Mouse (Mus musculus) MEL (cell line): ENCODE results near the gene Gm20388. TPM values are rescaled to one million over a fixed set of nuclear protein-coding genes. Genes with fewer than 3 reads are reported as not detected.

Source experiments
- DNase-seq: peaks from one replicate; pipeline ENCODE4 v3.0.0; 2011; ENCODE audit warnings: low read depth, low spot score
- H3K27ac ChIP-seq: 2 replicates; pipeline ENCODE4 v1.5.1; 2012; ENCODE audit warnings: low read depth, mild to moderate bottlenecking, control low read depth, low read length, moderate library complexity; ENCODE audit not compliant: control insufficient read depth
- H3K27me3 ChIP-seq, 2 experiments: fragments of 150-350 bp in 1 of 2; sonication (generic) in 1 of 2; 2 replicates each; pipeline ENCODE4 v1.6.1; 2012; ENCODE audit warnings: low read length in 2 of 2, mild to moderate bottlenecking in 2 of 2, improper control_type of control experiment in 1 of 2, moderate library complexity in 1 of 2; ENCODE audit not compliant: insufficient read depth in 2 of 2, control insufficient read depth in 1 of 2
- H3K36me3 ChIP-seq, 2 experiments: 2 replicates each; pipeline ENCODE4 v1.6.1; 2012 to 2014; ENCODE audit warnings: low read length in 2 of 2, improper control_type of control experiment in 1 of 2, inconsistent platforms in 1 of 2, mild to moderate bottlenecking in 1 of 2; ENCODE audit not compliant: insufficient read depth in 2 of 2, control insufficient read depth in 1 of 2
- H3K4me1 ChIP-seq, 2 experiments: fragments of 150-350 bp in 1 of 2; sonication (generic) in 1 of 2; 2 replicates each; pipeline ENCODE4 v1.6.1; 2012; ENCODE audit warnings: low read length in 2 of 2, improper control_type of control experiment in 1 of 2, mild to moderate bottlenecking in 1 of 2; ENCODE audit not compliant: insufficient read depth in 2 of 2, control insufficient read depth in 1 of 2
- H3K4me3 ChIP-seq, 2 experiments: fragments of 150-350 bp in 1 of 2; sonication (generic) in 1 of 2; 2 replicates each; pipeline ENCODE4 v1.5.1; 2012; ENCODE audit warnings: low read depth in 2 of 2, low read length in 2 of 2, mild to moderate bottlenecking in 2 of 2, moderate library complexity in 2 of 2, control low read depth in 1 of 2, improper control_type of control experiment in 1 of 2; ENCODE audit not compliant: control insufficient read depth in 1 of 2, insufficient read depth in 1 of 2
- H3K79me2 ChIP-seq: 2 replicates; pipeline ENCODE4 v1.6.1; 2012; ENCODE audit warnings: mild to moderate bottlenecking, low read length, moderate library complexity; ENCODE audit not compliant: control insufficient read depth, poor library complexity, insufficient read depth
- H3K9ac ChIP-seq: 2 replicates; pipeline ENCODE4 v1.6.1; 2012; ENCODE audit warnings: low read depth, mild to moderate bottlenecking, control low read depth, low read length, moderate library complexity; ENCODE audit not compliant: control insufficient read depth, poor library complexity, severe bottlenecking
- H3K9me3 ChIP-seq: fragments of 150-350 bp; sonication (generic); replicated peaks from 2 replicates; pipeline ENCODE4 v1.6.1; 2012; ENCODE audit warnings: mild to moderate bottlenecking, low read length, improper control_type of control experiment, moderate library complexity; ENCODE audit not compliant: insufficient read depth
- CHD2 ChIP-seq: IDR thresholded peaks from 2 replicates; pipeline ENCODE4 v1.6.1; 2011; ENCODE audit warnings: low read length, improper control_type of control experiment
- CTCF ChIP-seq, 3 experiments: IDR thresholded peaks in 2 of 3; conservative IDR thresholded peaks in 1 of 3; 2 replicates each; pipeline ENCODE4 v1.5.1; 2011 to 2012; ENCODE audit warnings: low read length in 3 of 3, low read depth in 2 of 3, mild to moderate bottlenecking in 2 of 3, improper control_type of control experiment in 1 of 3, inconsistent platforms in 1 of 3, mixed read lengths in 1 of 3, moderate library complexity in 1 of 3; ENCODE audit not compliant: control insufficient read depth in 1 of 3, insufficient read depth in 1 of 3, poor library complexity in 1 of 3, severe bottlenecking in 1 of 3
- E2F4 ChIP-seq: IDR thresholded peaks from 2 replicates; pipeline ENCODE4 v1.6.1; 2011; ENCODE audit warnings: low read depth, low read length, improper control_type of control experiment, borderline replicate concordance
- ELF1 ChIP-seq: IDR thresholded peaks from 2 replicates; pipeline ENCODE4 v1.6.1; 2014; ENCODE audit warnings: low read depth, mild to moderate bottlenecking, inconsistent platforms, low read length, improper control_type of control experiment, moderate library complexity
- GABPA ChIP-seq: IDR thresholded peaks from 2 replicates; pipeline ENCODE4 v1.6.1; 2012; ENCODE audit warnings: low read depth, mild to moderate bottlenecking, inconsistent platforms, low read length, improper control_type of control experiment, moderate library complexity
- GATA1 ChIP-seq: IDR thresholded peaks from 2 replicates; pipeline ENCODE4 v1.6.1; 2011; ENCODE audit warnings: low read depth, low read length, improper control_type of control experiment
- HCFC1 ChIP-seq: IDR thresholded peaks from 2 replicates; pipeline ENCODE4 v1.6.1; 2012; ENCODE audit warnings: low read depth, mild to moderate bottlenecking, inconsistent platforms, low read length, improper control_type of control experiment, moderate library complexity
- MAZ ChIP-seq: IDR thresholded peaks from 2 replicates; pipeline ENCODE4 v1.6.1; 2012; ENCODE audit warnings: low read depth, mild to moderate bottlenecking, inconsistent platforms, low read length, improper control_type of control experiment
- MEF2A ChIP-seq: IDR thresholded peaks from 2 replicates; pipeline ENCODE4 v1.6.1; 2014; ENCODE audit warnings: low read depth, mild to moderate bottlenecking, inconsistent platforms, low read length, improper control_type of control experiment; ENCODE audit not compliant: poor library complexity, insufficient replicate concordance, severe bottlenecking; ENCODE audit errors: extremely low read depth
- MYB ChIP-seq: IDR thresholded peaks from 2 replicates; pipeline ENCODE4 v1.6.1; 2011; ENCODE audit warnings: mild to moderate bottlenecking, low read depth, low read length, improper control_type of control experiment
- MYC ChIP-seq: IDR thresholded peaks from 2 replicates; pipeline ENCODE4 v1.6.1; 2011; ENCODE audit warnings: low read depth, mild to moderate bottlenecking, low read length, improper control_type of control experiment, moderate library complexity
- POLR2A ChIP-seq, 2 experiments: IDR thresholded peaks; 2 replicates each; pipeline ENCODE4 v1.6.1; 2011 to 2012; ENCODE audit warnings: low read length in 2 of 2, mild to moderate bottlenecking in 2 of 2, control low read depth in 1 of 2, improper control_type of control experiment in 1 of 2, low read depth in 1 of 2, moderate library complexity in 1 of 2; ENCODE audit not compliant: control insufficient read depth in 1 of 2, insufficient read depth in 1 of 2, poor library complexity in 1 of 2
- POLR2AphosphoS5 ChIP-seq: IDR thresholded peaks from 2 replicates; pipeline ENCODE4 v1.6.1; 2012; ENCODE audit warnings: low read depth, borderline replicate concordance, mild to moderate bottlenecking, inconsistent platforms, low read length, moderate library complexity, mixed read lengths
- RAD21 ChIP-seq: IDR thresholded peaks from 2 replicates; pipeline ENCODE4 v1.6.1; 2011; ENCODE audit warnings: mild to moderate bottlenecking, low read depth, low read length, improper control_type of control experiment
- SMC3 ChIP-seq: IDR thresholded peaks from 2 replicates; pipeline ENCODE4 v1.6.1; 2011; ENCODE audit warnings: low read depth, low read length, improper control_type of control experiment
- TAL1 ChIP-seq: IDR thresholded peaks from 2 replicates; pipeline ENCODE4 v1.6.1; 2012; ENCODE audit warnings: mild to moderate bottlenecking, inconsistent platforms, low read length, moderate library complexity, mixed read lengths
- TCF12 ChIP-seq: IDR thresholded peaks from 2 replicates; pipeline ENCODE4 v1.6.1; 2014; ENCODE audit warnings: low read depth, mild to moderate bottlenecking, inconsistent platforms, low read length, improper control_type of control experiment, moderate library complexity
- UBTF ChIP-seq: IDR thresholded peaks from 2 replicates; pipeline ENCODE4 v1.6.1; 2012; ENCODE audit warnings: low read depth, mild to moderate bottlenecking, inconsistent platforms, low read length, improper control_type of control experiment, moderate library complexity, borderline replicate concordance; ENCODE audit not compliant: insufficient read depth
- ZC3H11A ChIP-seq: IDR thresholded peaks from 2 replicates; pipeline ENCODE4 v1.6.1; 2012; ENCODE audit warnings: low read depth, mild to moderate bottlenecking, inconsistent platforms, low read length, improper control_type of control experiment
- ZMIZ1 ChIP-seq: IDR thresholded peaks from 2 replicates; pipeline ENCODE4 v1.6.1; 2012; ENCODE audit warnings: low read depth, mild to moderate bottlenecking, inconsistent platforms, low read length, improper control_type of control experiment, moderate library complexity
- ZNF384 ChIP-seq: IDR thresholded peaks from 2 replicates; pipeline ENCODE4 v1.6.1; 2012; ENCODE audit warnings: low read depth, mild to moderate bottlenecking, inconsistent platforms, low read length, improper control_type of control experiment
- polyA plus RNA-seq, 2 experiments: library from polyadenylated mRNA; stranded (reverse) in 1 of 2; unstranded in 1 of 2; fragments of >175 nt in 1 of 2; fragments of >200 nt in 1 of 2; gene quantifications; 2 replicates each; pipeline versions ENCODE4 v1.2.1 to v1.2.4; 2012; ENCODE audit warnings: low replicate concordance in 2 of 2, low read depth in 1 of 2; ENCODE audit not compliant: insufficient read length in 2 of 2, insufficient read depth in 1 of 2, missing spikeins in 1 of 2
- total RNA-seq: library from RNA; depleted of rRNA; stranded (reverse); fragments of 300-350 nt; gene quantifications from 2 replicates; pipeline ENCODE4 v1.2.3, GENCODE M21; 2012

Gm20388 gene
- total and polyA plus RNA-seq, 3 experiments: 11.1 to 17.8 TPM; not detected in 1

GRCm38 (mm10) chr8:122866231-122866630 lies 2955.6 kb downstream of the Gm20388 start:
- no peak for TF ChIP-seq HCFC1
- TF ChIP-seq SMC3: peak; percentile 33; the same call in 1 of the 2 replicates
- TF ChIP-seq RAD21: peak; percentile 6
- peak in 1 of 3 experiments; percentile 22; a peak in 2 of 6 replicates for TF ChIP-seq CTCF (IDR thresholded peaks at IDR 0.05 in 2 of 3, conservative IDR thresholded peaks at IDR 0.05 in 1 of 3; ENCODE audit: control insufficient read depth in 1 of 3, insufficient read depth in 1 of 3, low read depth in 2 of 3, low read length in 3 of 3, poor library complexity in 1 of 3, severe bottlenecking in 1 of 3)
- H3K9ac ChIP-seq: no peak overlapping the region; the same call in 1 of the 2 replicates
- peak; percentile 59 for DNase-seq
- H3K4me1 ChIP-seq: peaks cover 2 to 22% of the 10 kb centered on the region in 2 experiments; a peak in 3 of 4 replicates
- H3K36me3 ChIP-seq: no peaks in the 10 kb centered on the region; a peak in 1 of 4 replicates
- H3K9me3 ChIP-seq: no peaks in the 10 kb centered on the region
- no peak overlapping the region for H3K27ac ChIP-seq
- no peaks in the 10 kb centered on the region for H3K79me2 ChIP-seq
- H3K4me3 ChIP-seq: no peak overlapping the region
- no peaks in the 10 kb centered on the region for H3K27me3 ChIP-seq

GRCm38 (mm10) chr8:122867982-122868381 lies 2957.3 kb downstream of the Gm20388 start:
- H3K36me3 ChIP-seq: peaks cover 0 to 13% of the 10 kb centered on the region in 2 experiments; a peak in 2 of 4 replicates
- H3K79me2 ChIP-seq: no peaks in the 10 kb centered on the region
- H3K9me3 ChIP-seq: no peaks in the 10 kb centered on the region
- no peak for DNase-seq
- H3K27me3 ChIP-seq: no peaks in the 10 kb centered on the region
- H3K9ac ChIP-seq: no peak overlapping the region
- no peak overlapping the region for H3K4me3 ChIP-seq
- H3K4me1 ChIP-seq: peaks cover 5 to 36% of the 10 kb centered on the region in 2 experiments
- TF ChIP-seq RAD21: no peak
- no peak for TF ChIP-seq POLR2A (IDR thresholded peaks at IDR 0.05; ENCODE audit: control insufficient read depth in 1 of 2, insufficient read depth in 1 of 2, low read depth in 1 of 2, low read length in 2 of 2, poor library complexity in 1 of 2)
- TF ChIP-seq ZNF384: no peak
- TF ChIP-seq CHD2: no peak
- TF ChIP-seq MEF2A: no peak
- TF ChIP-seq GABPA: no peak
- no peak for TF ChIP-seq UBTF
- TF ChIP-seq GATA1: no peak
- no peak for TF ChIP-seq TCF12
- no peak for TF ChIP-seq MYC
- TF ChIP-seq ELF1: no peak
- no peak for TF ChIP-seq ZC3H11A
- no peak for TF ChIP-seq MAZ
- no peak for TF ChIP-seq MYB
- no peak for TF ChIP-seq TAL1
- no peak for TF ChIP-seq SMC3
- TF ChIP-seq E2F4: no peak
- TF ChIP-seq ZMIZ1: no peak
- no peak for TF ChIP-seq POLR2AphosphoS5
- H3K27ac ChIP-seq: no peak overlapping the region
